8 mouse cellular contexts compared by ENCODE assay signal in genomic region chr16:4419546-4420297, GRCm38 (mm10). TPM values are rescaled to one million over a fixed set of nuclear protein-coding genes. Genes with fewer than 3 reads are reported as not detected.
DNase-seq lines count a peak whose midpoint lies in the region; ATAC-seq and TF ChIP-seq lines count a peak whose summit lies in the region.

No protein-coding gene starts in this region.

- peak overlapping the region; percentile 98 for H3K4me2 ChIP-seq in liver, embryonic 15.5 days
- peak overlapping the region; percentile 85 for H3K4me2 ChIP-seq in neural tube, embryonic 13.5 days

- H3K36me3 ChIP-seq in kidney, adult 2 months (ENCODE audit: control insufficient read depth, insufficient read depth, low read length) = no peaks in the 10 kb centered on the region
- H3K36me3 ChIP-seq in liver, embryonic 15.5 days (replicated peaks) = no peaks in the 10 kb centered on the region
- H3K36me3 ChIP-seq in neural tube, embryonic 13.5 days = no peaks in the 10 kb centered on the region

- no peak for TF ChIP-seq POLR2A in kidney, adult 2 months (IDR thresholded peaks at IDR 0.05; ENCODE audit: low read depth, low read length)

- under 1% methylated on average over 85 of the region's 85 CpGs for WGBS in kidney, adult 2 months
- under 1% methylated on average over 85 of the region's 85 CpGs for WGBS in liver, embryonic 15.5 days (ENCODE audit: insufficient replicate concordance)
- under 1% methylated on average over 85 of the region's 85 CpGs for WGBS in neural tube, embryonic 13.5 days

- ATAC-seq in liver, embryonic 15.5 days (ENCODE audit: insufficient read depth) = peak; percentile 67
- peak; percentile 83 for ATAC-seq in neural tube, embryonic 13.5 days (ENCODE audit: low read depth)

- H3K4me1 ChIP-seq in kidney, adult 2 months (ENCODE audit: control insufficient read depth, insufficient read depth, low read length) = peaks cover 25% of the 10 kb centered on the region
- H3K4me1 ChIP-seq in liver, embryonic 15.5 days (replicated peaks) = peaks cover 54% of the 10 kb centered on the region
- H3K4me1 ChIP-seq in neural tube, embryonic 13.5 days (replicated peaks) = peaks cover 54% of the 10 kb centered on the region

- peak; percentile 40 to 78 for DNase-seq in urinary bladder, adult 18-20 months (ENCODE audit: low spot score in 2 of 2)
- no peak for DNase-seq in urinary bladder, adult 2 months (ENCODE audit: low spot score)
- DNase-seq in cerebellum, adult 8-10 months = peak; percentile 65
- DNase-seq in gastrocnemius, postnatal 10 days = peak; percentile 69
- peak; percentile 64 for DNase-seq in kidney, adult 2 months
- peak; percentile 63 for DNase-seq in thymus, postnatal 14 days

- H3K4me3 ChIP-seq in kidney, adult 2 months (ENCODE audit: insufficient read depth, low read depth, low read length) = peak overlapping the region; percentile 90
- H3K4me3 ChIP-seq in liver, embryonic 15.5 days (replicated peaks) = peak overlapping the region; percentile 77
- H3K4me3 ChIP-seq in neural tube, embryonic 13.5 days = peak overlapping the region; percentile 76

- no peaks in the 10 kb centered on the region for H3K9me3 ChIP-seq in liver, embryonic 15.5 days (replicated peaks)
- no peaks in the 10 kb centered on the region for H3K9me3 ChIP-seq in neural tube, embryonic 13.5 days

- H3K9ac ChIP-seq in liver, embryonic 15.5 days = peak overlapping the region; percentile 63
- peak overlapping the region; percentile 84 for H3K9ac ChIP-seq in neural tube, embryonic 13.5 days

- no peaks in the 10 kb centered on the region for H3K27me3 ChIP-seq in kidney, adult 2 months (replicated peaks; ENCODE audit: control insufficient read depth, insufficient read depth, low read length)
- H3K27me3 ChIP-seq in liver, embryonic 15.5 days = peaks cover 22% of the 10 kb centered on the region
- peaks cover 17% of the 10 kb centered on the region for H3K27me3 ChIP-seq in neural tube, embryonic 13.5 days

- H3K27ac ChIP-seq in kidney, adult 2 months (ENCODE audit: insufficient read depth, low read depth, low read length) = peak overlapping the region; percentile 49; the same call in 1 of the 2 replicates
- peak overlapping the region; percentile 69 for H3K27ac ChIP-seq in liver, embryonic 15.5 days (replicated peaks)
- peak overlapping the region; percentile 88 for H3K27ac ChIP-seq in neural tube, embryonic 13.5 days (replicated peaks)

- TF ChIP-seq CTCF in kidney, adult 2 months (conservative IDR thresholded peaks at IDR 0.05; ENCODE audit: insufficient read depth, insufficient read length, low read depth, low read length) = no peak

RNA-seq across cellular contexts. Expression of gene Adcy9, which starts 0.6 kb away (rescaled TPM):
- 10.1 and 12.1 TPM in 2 replicates for polyA plus RNA-seq in urinary bladder, adult 2 months (2012; rRNA removed)
- 10 to 100 TPM; 22.3 to 22.6 TPM for total RNA-seq in gastrocnemius, postnatal 10 days (2021)
- 10.4 and 12.4 TPM in 2 replicates for polyA plus RNA-seq in kidney, adult 2 months (2012; rRNA removed)
- polyA plus RNA-seq in liver, embryonic 15.5 days (2015; fragmentation: Nextera tagmentation; extraction: Ambion mirVana) = 0.41 and 0.67 TPM in 2 replicates
- polyA plus RNA-seq in neural tube, embryonic 13.5 days (2015; fragmentation: Nextera tagmentation; extraction: Ambion mirVana) = 2.8 and 2.9 TPM in 2 replicates
